Mouse (Mus musculus) hindbrain, embryonic 12.5 days (tissue): Measurements from ENCODE around the gene Adgrf2. TPM values are rescaled to one million over a fixed set of nuclear protein-coding genes. Genes with fewer than 3 reads are reported as not detected.

ENCODE experiments used
- ATAC-seq: fragments of 200-750 bp; cut with Nextera tagmentation; 2 replicates; pipeline ENCODE4 v1.8.0; 2017; ENCODE audit warnings: moderate TSS enrichment; ENCODE audit not compliant: low FRiP score
- H3K27ac ChIP-seq: fragments of 300-500 bp; sonication (generic); 2 replicates; pipeline ENCODE4 v1.5.1; 2016; ENCODE audit warnings: mild to moderate bottlenecking
- H3K27me3 ChIP-seq: fragments of 300-500 bp; sonication (generic); 2 replicates; pipeline ENCODE4 v1.6.1; 2016; ENCODE audit warnings: mild to moderate bottlenecking
- H3K36me3 ChIP-seq: fragments of 300-500 bp; sonication (generic); 2 replicates; pipeline ENCODE4 v1.6.1; 2016; ENCODE audit warnings: mild to moderate bottlenecking
- H3K4me1 ChIP-seq: fragments of 300-500 bp; sonication (generic); 2 replicates; pipeline ENCODE4 v1.6.1; 2016
- H3K4me2 ChIP-seq: fragments of 300-500 bp; sonication (generic); replicated peaks from 2 replicates; pipeline ENCODE4 v1.6.1; 2016; ENCODE audit warnings: mild to moderate bottlenecking
- H3K4me3 ChIP-seq: fragments of 300-500 bp; sonication (generic); 2 replicates; pipeline ENCODE4 v1.5.1; 2016; ENCODE audit warnings: mild to moderate bottlenecking
- H3K9ac ChIP-seq: fragments of 300-500 bp; sonication (generic); 2 replicates; pipeline ENCODE4 v1.6.1; 2016; ENCODE audit warnings: mild to moderate bottlenecking, moderate library complexity
- H3K9me3 ChIP-seq: fragments of 300-500 bp; sonication (generic); replicated peaks from 2 replicates; pipeline ENCODE4 v1.6.1; 2016; ENCODE audit warnings: mild to moderate bottlenecking
- WGBS: fragments of 180-500 bp; shearing (Covaris S2); methylation state at CpG from one replicate; pipeline ENCODE4 v1.1.7; 2016; 5-methylcytosine and 5-hydroxymethylcytosine counted together
- polyA plus RNA-seq: library from polyadenylated mRNA; unstranded; fragments of >200 nt; fragmentation: Nextera tagmentation; extraction: Ambion mirVana; gene quantifications from 2 replicates; pipeline ENCODE4 v1.2.1, GENCODE M21; 2016

Gene Adgrf2
- 0.10 TPM in 1 of 2 replicates, not detected in the other for polyA plus RNA-seq

DNA sequence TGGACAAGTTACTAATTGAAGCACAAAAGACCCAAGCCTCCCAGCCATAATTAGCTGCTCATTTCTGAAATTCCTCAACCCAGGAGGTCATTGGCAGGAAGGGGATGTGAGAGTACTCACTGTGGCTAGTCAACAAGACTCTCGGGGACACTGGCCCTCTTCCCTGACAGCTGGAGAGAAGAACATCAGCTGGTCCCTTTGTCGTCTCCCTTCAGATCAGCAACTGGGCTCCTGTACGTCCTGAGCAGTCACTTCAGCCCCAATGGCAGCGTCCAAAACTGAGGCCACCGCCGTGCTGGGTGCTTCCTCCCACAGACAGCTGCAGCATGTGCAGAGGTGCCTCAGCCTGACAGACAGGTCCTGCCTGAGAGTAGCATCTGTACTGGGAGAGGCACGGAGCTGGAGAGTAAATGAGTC lies at the start of gene Adgrf2:
Adgrf2 (minus strand) TSS at position 379 of the 417 bp plus-strand sequence.
- H3K4me2 ChIP-seq: no peak within 1 kb of the TSS
- ATAC-seq: no peak
- no peaks in the 10 kb centered on the region for H3K4me1 ChIP-seq
- no peaks in the 10 kb centered on the region for H3K9me3 ChIP-seq
- H3K27me3 ChIP-seq: no peaks in the 10 kb centered on the region
- no peak within 1 kb of the TSS for H3K9ac ChIP-seq
- no peak within 1 kb of the TSS for H3K27ac ChIP-seq
- WGBS: 31% methylated on average over 7 of the region's 7 CpGs
- no peaks in the 10 kb centered on the region for H3K36me3 ChIP-seq
- H3K4me3 ChIP-seq: no peak within 1 kb of the TSS

DNA sequence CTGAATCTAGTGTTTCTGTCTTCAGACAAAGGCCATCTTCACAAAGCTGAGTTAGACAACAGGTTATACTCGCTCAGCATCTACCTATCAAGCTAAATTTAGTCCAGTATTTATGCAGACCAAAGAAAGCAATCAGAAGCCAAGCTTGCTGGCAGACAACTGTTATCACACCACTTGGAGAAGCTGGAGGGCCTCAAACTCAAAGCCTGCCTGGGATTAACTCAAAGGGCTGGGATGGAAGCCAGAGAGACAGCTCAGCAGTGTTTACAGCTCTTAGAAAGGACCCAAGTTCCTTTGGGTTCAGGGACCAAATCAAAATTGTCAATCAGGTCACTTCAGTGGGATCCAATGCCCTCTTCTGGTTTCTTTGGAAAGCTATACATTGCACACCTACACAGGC lies 48.8 kb upstream of the Adgrf2 start:
- Histone ChIP-seq H3K9me3 (no peaks in the 10 kb centered on the region), H3K36me3 (0 out of 2 replicates have a peak, but pooled peaks cover 3% of the 10 kb centered on the region), H3K4me2 (no peak overlapping the region), H3K4me3 (no peak overlapping the region), H3K9ac (no peak overlapping the region), H3K27me3 (no peaks in the 10 kb centered on the region), H3K27ac (no peak overlapping the region), H3K4me1 (no peaks in the 10 kb centered on the region)
- WGBS: 90% methylated on average over 1 of the region's 1 CpGs
- no peak for ATAC-seq

DNA sequence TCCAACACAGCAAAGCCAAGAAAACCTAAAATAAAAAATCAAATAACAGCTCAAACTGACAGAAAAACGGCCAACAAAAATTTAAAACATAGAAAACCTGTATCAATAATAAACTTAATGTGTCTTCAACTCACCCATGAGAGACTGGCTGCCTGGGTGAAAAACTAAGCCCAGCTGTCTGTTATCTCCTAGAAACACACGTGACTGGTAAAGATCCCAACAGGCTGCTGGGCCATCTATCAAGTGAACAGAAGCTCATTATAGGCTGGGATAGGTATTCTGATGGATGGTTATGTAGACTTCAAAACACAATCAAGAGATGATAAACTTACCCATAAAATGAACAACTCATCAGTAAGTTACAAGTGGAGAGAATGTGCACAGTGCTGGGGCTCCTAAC lies 47.7 kb upstream of the Adgrf2 start:
- 0 out of 2 replicates have a peak, but pooled peaks cover 3% of the 10 kb centered on the region for H3K36me3 ChIP-seq
- H3K9me3 ChIP-seq: no peaks in the 10 kb centered on the region
- no peak overlapping the region for H3K4me2 ChIP-seq
- no peak overlapping the region for H3K4me3 ChIP-seq
- H3K27ac ChIP-seq: no peak overlapping the region
- ATAC-seq: no peak
- H3K27me3 ChIP-seq: no peaks in the 10 kb centered on the region
- H3K4me1 ChIP-seq: no peaks in the 10 kb centered on the region
- H3K9ac ChIP-seq: no peak overlapping the region
- WGBS: 79% methylated on average over 2 of the region's 2 CpGs

DNA sequence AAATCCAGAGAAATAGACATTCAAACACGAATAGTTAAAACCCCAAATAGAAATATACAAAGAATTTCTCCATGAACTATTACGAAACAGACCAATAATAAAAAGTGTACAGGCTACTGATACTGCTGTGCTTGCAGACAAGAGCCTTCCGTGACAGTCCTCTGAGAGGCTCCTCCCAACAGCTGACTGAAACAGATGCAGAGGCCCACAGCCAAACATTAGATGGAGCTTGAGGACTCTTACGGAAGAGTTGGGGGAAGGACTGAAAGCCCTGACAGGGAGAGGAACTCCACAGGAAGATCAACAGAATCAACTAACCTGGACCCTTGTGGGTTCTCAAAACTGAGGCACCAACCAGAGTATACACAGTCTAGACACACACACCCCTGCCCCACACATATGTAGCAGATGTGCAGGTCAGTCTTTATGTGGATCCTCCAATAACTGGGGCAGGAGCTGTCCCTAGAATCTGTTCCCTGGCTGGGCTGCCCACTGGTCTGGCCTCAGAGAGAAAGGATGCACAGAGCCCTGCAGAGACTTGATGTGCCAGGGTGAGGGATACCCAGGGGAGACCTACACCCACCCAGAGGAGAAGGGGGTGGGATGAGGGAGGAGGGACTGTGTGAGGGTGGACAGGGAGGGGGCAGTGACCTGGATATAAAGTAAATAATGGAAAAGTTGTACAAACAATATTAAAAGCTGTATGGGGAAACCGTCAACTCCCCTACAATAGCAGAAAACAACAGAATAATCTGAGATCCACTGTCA lies 46.9 kb upstream of the Adgrf2 start:
- H3K36me3 ChIP-seq: 0 out of 2 replicates have a peak, but pooled peaks cover 3% of the 10 kb centered on the region
- H3K9ac ChIP-seq: no peak overlapping the region
- no peaks in the 10 kb centered on the region for H3K27me3 ChIP-seq
- ATAC-seq: no peak
- no peaks in the 10 kb centered on the region for H3K4me1 ChIP-seq
- H3K9me3 ChIP-seq: no peaks in the 10 kb centered on the region
- H3K4me2 ChIP-seq: no peak overlapping the region
- no peak overlapping the region for H3K4me3 ChIP-seq
- H3K27ac ChIP-seq: no peak overlapping the region
- 93% methylated on average over 5 of the region's 5 CpGs for WGBS

DNA sequence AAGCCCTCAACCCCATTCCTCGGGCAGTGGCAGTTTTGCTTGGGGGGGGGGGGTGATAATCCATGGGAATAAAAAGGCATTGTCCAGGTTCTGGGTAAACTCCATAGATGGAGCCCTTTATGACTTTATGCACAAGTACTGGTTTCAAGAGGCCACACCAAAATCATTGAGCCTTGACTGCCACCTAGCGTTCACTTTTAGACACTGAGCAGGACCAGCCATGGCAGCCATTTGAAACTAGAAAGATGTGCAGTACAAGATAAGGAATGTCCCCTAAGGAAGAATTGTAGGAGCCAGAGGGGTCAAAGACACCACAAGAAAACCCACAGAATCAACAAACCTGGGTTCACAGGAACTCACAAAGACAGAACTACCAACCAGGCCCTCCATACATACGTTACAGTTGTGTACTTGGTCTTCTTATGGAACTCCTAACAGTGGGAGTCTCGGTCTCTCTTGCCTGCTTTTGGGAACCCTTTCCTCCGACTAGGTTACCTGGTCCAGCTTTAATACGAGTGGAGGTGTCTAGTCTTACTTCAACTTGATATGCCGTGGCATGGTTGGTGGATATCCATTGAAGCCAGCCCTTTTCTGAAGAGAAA lies 40.3 kb upstream of the Adgrf2 start:
- no peaks in the 10 kb centered on the region for H3K9me3 ChIP-seq
- ATAC-seq: peak; percentile 85
- no peaks in the 10 kb centered on the region for H3K4me1 ChIP-seq
- H3K4me2 ChIP-seq: no peak overlapping the region
- no peaks in the 10 kb centered on the region for H3K27me3 ChIP-seq
- no peak overlapping the region for H3K27ac ChIP-seq
- no peak overlapping the region for H3K9ac ChIP-seq
- no peak overlapping the region for H3K4me3 ChIP-seq
- WGBS: 53% methylated on average over 7 of the region's 7 CpGs
- H3K36me3 ChIP-seq: no peaks in the 10 kb centered on the region

DNA sequence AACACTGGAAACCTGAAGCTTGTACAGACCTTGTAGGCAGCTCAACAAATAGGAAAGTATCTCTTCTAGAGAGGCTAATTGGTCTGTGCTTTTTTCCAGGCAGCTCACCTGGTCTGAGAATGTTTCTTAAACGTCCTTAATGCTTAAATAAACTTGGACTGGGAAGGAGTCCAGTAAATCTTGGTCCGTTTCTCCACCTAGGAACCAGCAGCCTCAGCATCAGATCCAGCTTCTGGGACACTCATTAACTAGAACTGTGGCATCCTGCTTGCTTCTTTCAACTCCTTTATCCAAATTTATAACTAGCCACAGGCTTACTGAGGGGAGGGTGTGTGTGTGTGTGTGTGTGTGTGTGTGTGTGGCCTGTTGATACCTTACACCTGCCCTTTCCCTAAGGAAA lies 11.8 kb upstream of the Adgrf2 start:
- Histone ChIP-seq H3K36me3 (no peaks in the 10 kb centered on the region), H3K9ac (no peak overlapping the region), H3K27ac (no peak overlapping the region), H3K27me3 (no peaks in the 10 kb centered on the region), H3K4me2 (no peak overlapping the region), H3K9me3 (no peaks in the 10 kb centered on the region), H3K4me3 (no peak overlapping the region), H3K4me1 (no peaks in the 10 kb centered on the region)
- WGBS: 59% methylated on average over 2 of the region's 2 CpGs
- ATAC-seq: no peak

DNA sequence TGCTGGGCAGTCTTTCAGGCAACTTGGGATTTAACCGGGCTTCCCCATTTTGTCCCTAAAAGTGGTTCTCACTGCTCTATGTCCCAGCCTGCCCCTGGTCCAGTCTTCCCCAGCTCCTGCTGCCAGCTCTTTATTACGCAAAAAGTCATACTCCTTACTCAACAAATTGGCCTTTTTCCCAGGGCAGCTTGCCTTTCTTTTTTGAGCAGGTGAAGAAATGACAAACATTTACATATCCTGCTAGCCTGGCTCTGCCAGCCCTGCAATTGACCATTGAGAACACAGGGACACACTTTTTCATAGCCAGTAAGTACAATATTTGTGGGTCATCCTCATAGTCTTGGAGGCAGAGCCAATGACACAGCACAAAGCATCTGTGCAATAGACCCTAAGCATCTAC lies 10.2 kb upstream of the Adgrf2 start:
- ATAC-seq: no peak
- Histone ChIP-seq H3K4me2 (no peak overlapping the region), H3K27me3 (no peaks in the 10 kb centered on the region), H3K4me3 (no peak overlapping the region), H3K27ac (no peak overlapping the region), H3K9me3 (no peaks in the 10 kb centered on the region), H3K9ac (no peak overlapping the region), H3K4me1 (no peaks in the 10 kb centered on the region), H3K36me3 (no peaks in the 10 kb centered on the region)
- WGBS: 93% methylated on average over 2 of the region's 2 CpGs

DNA sequence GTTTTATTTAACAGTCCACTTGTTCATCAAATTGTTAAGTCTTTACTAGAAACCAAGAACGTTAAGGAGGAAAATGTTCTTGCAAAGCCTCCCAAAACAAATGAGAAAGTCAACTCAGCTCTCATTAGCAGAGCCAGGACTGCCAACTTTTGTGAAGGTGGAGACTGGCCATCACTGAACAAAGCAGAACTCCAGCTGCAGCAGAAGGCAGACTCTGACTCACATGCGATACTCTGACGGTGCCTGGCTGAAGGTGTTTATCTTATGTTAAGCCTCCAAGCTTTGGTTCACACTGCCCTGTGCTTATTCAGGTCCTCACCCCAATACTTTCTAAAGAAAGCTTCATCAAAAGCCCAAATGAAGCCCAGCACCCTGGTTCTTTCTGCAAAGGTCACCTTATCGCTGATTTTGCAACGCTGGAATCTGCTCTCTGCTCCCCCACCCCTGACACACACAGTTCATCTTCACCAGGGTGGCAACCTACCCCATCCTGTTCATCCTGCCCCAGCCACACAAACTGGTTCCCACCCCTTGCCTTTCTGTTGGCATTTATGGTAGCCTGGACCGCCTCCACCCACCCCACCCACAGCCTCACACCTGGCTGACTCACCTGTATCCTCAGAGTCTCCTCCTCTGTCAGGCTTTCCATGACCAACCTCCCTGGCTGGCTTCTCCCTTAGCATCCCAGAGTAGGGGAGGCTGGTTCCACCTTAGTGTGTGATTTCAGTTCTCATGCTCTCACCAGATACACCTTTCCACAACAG lies 3.9 kb upstream of the Adgrf2 start:
- ATAC-seq: no peak
- Histone ChIP-seq H3K4me1 (no peaks in the 10 kb centered on the region), H3K4me2 (no peak overlapping the region), H3K4me3 (no peak overlapping the region), H3K36me3 (no peaks in the 10 kb centered on the region), H3K27ac (no peak overlapping the region), H3K9me3 (no peaks in the 10 kb centered on the region), H3K9ac (no peak overlapping the region), H3K27me3 (no peaks in the 10 kb centered on the region)
- WGBS: 82% methylated on average over 6 of the region's 6 CpGs

DNA sequence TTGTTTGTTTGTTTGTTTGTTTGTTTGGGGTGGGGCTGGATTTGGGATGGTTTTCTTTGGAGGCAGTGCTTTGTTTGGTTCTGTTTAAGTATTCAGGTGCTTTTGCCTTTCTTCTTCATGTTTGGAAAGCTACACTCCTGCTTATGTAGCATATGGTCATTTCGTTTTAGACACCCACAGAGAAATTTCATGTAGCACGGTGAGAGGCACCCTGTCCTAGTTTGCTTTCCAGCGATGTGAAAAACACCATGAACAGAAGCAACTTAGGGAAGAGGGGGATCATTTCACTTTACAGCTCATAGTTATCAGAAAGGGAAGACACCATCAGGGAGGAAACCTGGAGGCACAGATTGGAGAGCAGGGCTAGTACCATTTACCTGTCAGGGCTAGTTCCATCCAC lies 844 bp upstream of the Adgrf2 start:
- no peak overlapping the region for H3K27ac ChIP-seq
- H3K36me3 ChIP-seq: no peaks in the 10 kb centered on the region

DNA sequence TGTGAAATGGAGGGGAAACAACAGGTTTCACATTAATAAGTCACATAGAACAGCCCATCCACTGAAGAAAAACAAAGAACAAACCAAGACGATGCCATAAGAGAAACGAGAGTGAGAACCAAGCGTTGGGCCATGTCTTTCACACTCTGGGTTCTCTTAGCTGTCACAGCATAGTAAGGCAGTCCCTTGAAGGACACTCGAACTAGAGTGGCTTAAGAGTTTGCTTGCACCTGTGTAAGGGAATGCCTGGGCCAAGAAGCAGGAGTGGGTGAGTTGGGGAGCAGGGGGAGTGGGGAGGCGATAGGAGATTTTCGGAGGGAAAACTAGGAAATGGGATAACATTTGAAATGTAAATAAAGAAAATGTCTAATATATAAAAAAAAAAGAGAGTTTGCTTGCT lies 3.2 kb downstream of the Adgrf2 start:
- no peak overlapping the region for H3K9ac ChIP-seq
- H3K27me3 ChIP-seq: no peaks in the 10 kb centered on the region
- 87% methylated on average over 6 of the region's 6 CpGs for WGBS
- H3K36me3 ChIP-seq: no peaks in the 10 kb centered on the region
- no peak overlapping the region for H3K4me2 ChIP-seq
- no peak for ATAC-seq
- no peaks in the 10 kb centered on the region for H3K9me3 ChIP-seq
- no peak overlapping the region for H3K4me3 ChIP-seq
- H3K4me1 ChIP-seq: no peaks in the 10 kb centered on the region
- H3K27ac ChIP-seq: no peak overlapping the region

More for the DNA sequence above, 844 bp upstream of the Adgrf2 start:
- Histone ChIP-seq H3K9ac (no peak overlapping the region), H3K4me1 (no peaks in the 10 kb centered on the region), H3K9me3 (no peaks in the 10 kb centered on the region), H3K4me3 (no peak overlapping the region), H3K4me2 (no peak overlapping the region), H3K27me3 (no peaks in the 10 kb centered on the region)
- ATAC-seq: no peak
- 85% methylated on average over 3 of the region's 3 CpGs for WGBS

DNA sequence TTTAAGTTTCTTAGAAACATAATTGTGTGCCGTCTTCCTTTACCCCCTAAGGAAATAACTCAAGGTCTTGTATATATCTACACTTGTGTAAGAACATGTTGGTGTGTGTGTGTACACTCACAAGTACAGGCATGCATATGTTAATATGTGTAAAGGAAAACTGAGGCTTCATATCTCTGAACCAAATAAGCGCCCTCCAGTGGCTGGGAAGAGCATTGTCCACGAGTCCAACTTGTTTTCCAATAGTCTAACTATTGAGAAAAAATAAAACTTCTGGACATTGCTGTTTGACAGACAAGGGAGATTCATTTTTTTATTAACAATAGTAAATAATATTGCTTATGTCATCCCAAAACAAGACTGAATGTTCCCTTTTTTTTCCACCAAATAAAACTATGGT lies 24.8 kb downstream of the Adgrf2 start:
- Histone ChIP-seq H3K27ac (no peak overlapping the region), H3K27me3 (no peaks in the 10 kb centered on the region), H3K36me3 (no peaks in the 10 kb centered on the region), H3K4me3 (no peak overlapping the region), H3K9ac (no peak overlapping the region), H3K4me2 (no peak overlapping the region), H3K9me3 (no peaks in the 10 kb centered on the region), H3K4me1 (no peaks in the 10 kb centered on the region)
- ATAC-seq: no peak
- WGBS: 49% methylated on average over 3 of the region's 3 CpGs

DNA sequence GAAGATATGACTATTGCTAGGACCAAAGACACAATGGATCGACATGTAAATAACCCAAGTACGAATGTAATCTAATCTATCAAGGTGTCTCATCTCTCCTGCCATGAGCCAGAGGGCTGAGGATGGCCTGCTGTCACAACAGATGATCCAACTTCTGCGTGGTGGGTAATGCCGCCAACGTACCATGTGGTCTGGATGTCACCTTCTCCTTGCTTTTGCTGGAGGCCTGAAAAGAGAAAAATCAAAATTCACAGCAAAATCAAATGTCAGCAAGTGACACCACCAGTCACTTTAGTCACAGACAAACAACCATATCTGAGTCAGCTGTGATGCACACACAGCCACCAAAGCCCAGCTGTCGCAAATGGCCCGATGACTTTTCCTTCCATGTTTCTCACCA lies 27.0 kb downstream of the Adgrf2 start:
- H3K4me1 ChIP-seq: no peaks in the 10 kb centered on the region
- no peaks in the 10 kb centered on the region for H3K36me3 ChIP-seq
- no peak overlapping the region for H3K27ac ChIP-seq
- H3K27me3 ChIP-seq: no peaks in the 10 kb centered on the region
- ATAC-seq: no peak
- H3K9ac ChIP-seq: no peak overlapping the region
- H3K9me3 ChIP-seq: no peaks in the 10 kb centered on the region
- no peak overlapping the region for H3K4me2 ChIP-seq
- no peak overlapping the region for H3K4me3 ChIP-seq
- 92% methylated on average over 7 of the region's 7 CpGs for whole genome bisulfite sequencing
